Mouse (Mus musculus): ENCODE measurements around the gene Gdpd3. TPM values are rescaled to one million over a fixed set of nuclear protein-coding genes. Genes with fewer than 3 reads are reported as not detected.

Gene Gdpd3
- polyA plus RNA-seq, 1 experiment: 24.4 TPM

DNA sequence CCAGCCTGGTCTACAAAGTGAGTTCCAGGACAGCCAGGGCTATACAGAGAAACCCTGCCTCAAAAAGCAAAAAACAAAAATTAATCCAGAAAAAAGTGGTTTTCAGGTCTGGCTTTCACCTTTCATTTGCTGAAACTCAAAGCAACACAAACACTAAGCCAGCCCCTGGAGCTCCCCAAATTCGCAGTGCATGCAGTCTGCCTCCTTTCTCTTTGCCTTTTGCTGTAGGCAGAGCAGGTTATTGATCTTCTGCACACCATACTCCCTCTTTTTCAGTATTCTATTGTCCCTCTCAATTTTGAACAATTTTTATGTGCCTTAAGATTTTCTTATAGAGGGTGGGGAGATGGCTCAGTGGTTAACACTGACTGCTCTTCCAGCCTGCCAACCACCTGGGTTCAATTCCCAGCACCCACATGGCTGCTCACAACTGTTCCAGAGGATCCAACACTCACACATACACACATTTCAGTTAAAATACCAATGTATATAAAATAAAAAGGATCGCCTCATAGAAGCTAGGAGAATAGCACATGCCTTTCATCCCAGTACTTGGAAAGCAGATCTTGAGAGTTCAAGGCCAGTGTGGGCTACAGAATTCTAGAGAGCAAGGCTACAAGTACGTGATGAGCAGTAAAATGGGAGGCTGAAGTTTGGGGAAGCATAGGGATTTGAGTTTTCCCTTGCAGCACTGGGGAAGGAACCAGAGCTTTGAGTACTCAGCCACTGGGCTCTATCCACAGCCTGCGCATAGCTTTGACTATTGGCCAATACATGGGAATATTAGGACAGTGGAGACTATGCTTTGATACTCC lies 27.5 kb downstream of the Gdpd3 start:
- H3K27ac ChIP-seq (ENCODE audit: insufficient read depth, low read depth, low read length): peak overlapping the region; percentile 28; the same call in 1 of the 2 replicates
- H3K27me3 ChIP-seq (ENCODE audit: control insufficient read depth, insufficient read depth, low read length): no peaks in the 10 kb centered on the region
- peaks cover 41% of the 10 kb centered on the region for H3K36me3 ChIP-seq (ENCODE audit: control insufficient read depth, insufficient read depth, low read length)
- WGBS: 85% methylated on average over 4 of the region's 4 CpGs
- no peak for TF ChIP-seq POLR2A (IDR thresholded peaks at IDR 0.05; ENCODE audit: low read depth, low read length)
- TF ChIP-seq CTCF (IDR thresholded peaks at IDR 0.05; ENCODE audit: extremely low read depth, insufficient read length, insufficient replicate concordance, low read depth, low read length): no peak
- H3K4me3 ChIP-seq (ENCODE audit: low read depth, low read length): no peak overlapping the region
- H3K4me1 ChIP-seq (ENCODE audit: control insufficient read depth, insufficient read depth, insufficient read length, low read length): peaks cover 10% of the 10 kb centered on the region

DNA sequence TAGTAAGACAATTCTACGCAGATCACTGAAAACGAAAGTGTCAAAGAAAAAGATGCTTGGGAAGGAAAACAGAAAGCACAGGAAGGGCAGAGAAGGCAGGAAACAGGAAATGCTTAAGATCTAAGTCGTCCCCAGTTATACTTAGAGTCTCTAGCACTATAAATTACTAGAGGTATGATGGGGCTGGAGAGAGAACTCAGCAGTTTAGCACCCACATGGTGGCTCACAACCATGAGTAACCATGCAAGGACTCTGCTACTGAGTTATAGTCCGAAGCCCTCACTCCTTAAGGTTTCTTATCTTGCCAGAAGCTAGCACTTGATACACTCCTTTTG lies 28.1 kb downstream of the Gdpd3 start:
- TF ChIP-seq POLR2A (IDR thresholded peaks at IDR 0.05; ENCODE audit: low read depth, low read length): no peak
- no peak for TF ChIP-seq CTCF (IDR thresholded peaks at IDR 0.05; ENCODE audit: extremely low read depth, insufficient read length, insufficient replicate concordance, low read depth, low read length)
- no peak overlapping the region for H3K4me3 ChIP-seq (ENCODE audit: low read depth, low read length)
- H3K27me3 ChIP-seq (ENCODE audit: control insufficient read depth, insufficient read depth, low read length): no peaks in the 10 kb centered on the region
- 62% methylated on average over 4 of the region's 4 CpGs for WGBS
- peaks cover 10% of the 10 kb centered on the region for H3K4me1 ChIP-seq (ENCODE audit: control insufficient read depth, insufficient read depth, insufficient read length, low read length)
- no peak overlapping the region for H3K27ac ChIP-seq (ENCODE audit: insufficient read depth, low read depth, low read length)
- H3K36me3 ChIP-seq (ENCODE audit: control insufficient read depth, insufficient read depth, low read length): peaks cover 35% of the 10 kb centered on the region

DNA sequence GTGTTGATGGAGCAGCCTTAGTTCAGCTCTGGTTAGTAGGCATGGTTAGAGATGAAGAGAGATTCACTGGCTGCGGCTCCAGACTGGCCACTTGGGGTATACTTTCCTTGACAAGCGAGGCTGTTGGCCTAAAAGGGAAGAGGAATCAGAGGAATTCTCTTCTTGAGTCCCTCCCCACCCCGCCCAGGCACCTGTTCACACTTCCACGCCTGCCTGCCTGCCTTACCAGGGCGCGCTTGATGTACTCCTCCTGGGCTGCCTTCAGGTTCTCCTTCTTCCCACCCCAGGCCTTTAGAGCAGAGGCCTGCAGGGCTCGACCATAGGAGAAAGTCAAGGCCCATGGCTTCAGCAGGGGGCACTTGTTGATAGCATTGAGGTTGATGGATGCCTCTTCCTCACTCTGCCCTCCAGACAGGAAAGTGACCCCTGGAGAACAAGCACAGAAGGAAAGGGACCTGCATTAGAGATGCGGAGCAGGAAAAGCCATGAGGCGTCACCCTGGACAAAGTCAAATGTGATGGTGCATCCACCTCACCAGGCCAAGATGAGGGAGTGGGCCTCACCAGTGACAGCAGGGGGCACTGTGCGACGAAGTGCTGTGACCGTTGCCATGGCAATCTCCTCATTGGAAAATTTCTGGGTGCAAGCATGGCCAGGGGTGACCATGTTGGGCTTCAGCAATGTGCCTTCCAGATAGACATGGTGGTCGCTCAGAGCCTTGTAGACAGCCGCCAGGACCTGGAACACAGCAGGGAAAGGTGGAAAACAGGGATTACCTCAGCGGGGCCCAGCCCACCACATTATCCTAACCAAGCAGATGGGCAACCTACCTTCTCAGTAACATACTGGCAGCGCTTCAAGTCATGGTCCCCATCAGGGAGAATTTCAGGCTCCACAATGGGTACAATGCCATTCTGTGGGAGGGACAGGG lies 29.5 kb downstream of the Gdpd3 start:
- Histone ChIP-seq H3K4me1 (ENCODE audit: control insufficient read depth, insufficient read depth, insufficient read length, low read length) (peaks cover 16% of the 10 kb centered on the region), H3K27ac (ENCODE audit: insufficient read depth, low read depth, low read length) (no peak overlapping the region), H3K36me3 (ENCODE audit: control insufficient read depth, insufficient read depth, low read length) (peaks cover 26% of the 10 kb centered on the region), H3K27me3 (ENCODE audit: control insufficient read depth, insufficient read depth, low read length) (no peaks in the 10 kb centered on the region), H3K4me3 (ENCODE audit: low read depth, low read length) (no peak overlapping the region)
- WGBS: 89% methylated on average over 16 of the region's 16 CpGs
- TF ChIP-seq CTCF (IDR thresholded peaks at IDR 0.05; ENCODE audit: extremely low read depth, insufficient read length, insufficient replicate concordance, low read depth, low read length) (no peak), POLR2A (IDR thresholded peaks at IDR 0.05; ENCODE audit: low read depth, low read length) (no peak)

DNA sequence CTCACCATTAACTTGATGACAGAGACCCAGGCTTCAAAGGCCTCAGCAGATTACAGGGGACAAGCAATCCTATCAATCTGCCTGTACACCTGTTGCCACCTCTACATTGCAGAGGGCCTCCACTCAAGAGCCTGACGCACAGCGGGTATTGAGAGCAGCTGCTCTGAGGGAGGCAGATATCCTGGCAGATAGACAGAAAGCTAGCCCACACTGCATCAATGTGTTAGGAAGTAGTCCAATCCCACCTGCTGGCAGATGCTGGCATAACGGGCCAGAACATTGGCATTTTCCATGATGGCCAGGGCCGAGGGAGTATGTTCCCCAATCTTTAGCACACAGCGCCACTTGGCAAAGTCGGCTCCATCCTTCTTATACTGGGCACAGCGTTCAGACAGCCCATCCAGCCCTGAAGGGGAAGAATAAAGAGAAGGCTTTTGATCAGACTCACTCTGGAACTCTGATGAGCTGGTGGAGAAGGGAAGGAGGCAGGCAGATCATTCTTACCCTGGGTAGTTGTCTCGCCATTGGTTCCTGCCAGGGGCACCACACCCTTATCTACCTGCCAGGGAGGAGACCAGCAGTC lies 30.3 kb downstream of the Gdpd3 start:
- Histone ChIP-seq H3K27ac (ENCODE audit: insufficient read depth, low read depth, low read length) (no peak overlapping the region), H3K4me1 (ENCODE audit: control insufficient read depth, insufficient read depth, insufficient read length, low read length) (peaks cover 14% of the 10 kb centered on the region), H3K27me3 (ENCODE audit: control insufficient read depth, insufficient read depth, low read length) (no peaks in the 10 kb centered on the region), H3K36me3 (ENCODE audit: control insufficient read depth, insufficient read depth, low read length) (peaks cover 26% of the 10 kb centered on the region), H3K4me3 (ENCODE audit: low read depth, low read length) (no peak overlapping the region)
- WGBS: 66% methylated on average over 8 of the region's 8 CpGs
- TF ChIP-seq CTCF (IDR thresholded peaks at IDR 0.05; ENCODE audit: extremely low read depth, insufficient read length, insufficient replicate concordance, low read depth, low read length) (0 out of 2 replicates have a peak, but pooled peaks have one; percentile 5), POLR2A (IDR thresholded peaks at IDR 0.05; ENCODE audit: low read depth, low read length) (no peak)

DNA sequence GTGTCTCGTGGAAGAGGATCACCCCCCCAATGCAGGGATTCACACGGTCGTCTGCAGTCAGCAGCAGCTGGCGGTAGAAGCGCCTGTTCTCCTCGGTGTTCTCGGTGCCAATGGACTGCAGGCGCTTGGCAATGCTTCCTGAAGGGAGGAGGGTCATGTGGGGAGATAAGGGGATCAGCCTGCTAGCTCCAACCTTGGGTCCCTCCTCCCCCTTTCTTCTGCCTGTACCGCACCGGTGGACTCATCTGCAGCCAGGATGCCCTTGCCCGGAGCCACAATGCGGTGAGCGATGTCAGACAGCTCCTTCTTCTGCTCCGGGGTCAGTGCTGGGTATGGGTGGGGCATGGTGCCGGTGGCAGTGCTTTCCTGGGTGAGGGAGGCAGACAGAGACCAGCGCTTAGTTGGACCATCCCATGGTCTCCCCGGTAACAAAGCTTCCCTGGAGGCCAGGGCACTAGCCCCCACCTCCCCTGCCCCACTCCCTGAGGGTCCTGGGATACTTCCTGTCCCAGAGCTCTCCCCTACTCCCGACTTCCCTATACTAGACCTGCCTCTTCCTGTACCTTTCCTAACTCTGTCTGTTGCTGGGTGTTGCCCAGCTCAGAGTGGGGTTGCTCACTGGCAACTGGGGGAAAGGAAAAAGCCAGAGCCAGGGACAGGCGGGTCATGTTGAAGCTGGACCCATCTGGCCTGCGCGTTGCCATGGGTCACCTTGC lies 31.4 kb downstream of the Gdpd3 start, which contains the start of gene Fam57b:
Gene Fam57b (plus strand): TSS at position 258 of the 716 bp plus-strand sequence.
- no peaks in the 10 kb centered on the region for H3K27me3 ChIP-seq (ENCODE audit: control insufficient read depth, insufficient read depth, low read length)
- H3K4me1 ChIP-seq (ENCODE audit: control insufficient read depth, insufficient read depth, insufficient read length, low read length): peaks cover 14% of the 10 kb centered on the region
- 12% methylated on average over 21 of the region's 21 CpGs for WGBS
- H3K27ac ChIP-seq (ENCODE audit: insufficient read depth, low read depth, low read length): peak within 1 kb of the TSS; percentile 89
- H3K36me3 ChIP-seq (ENCODE audit: control insufficient read depth, insufficient read depth, low read length): peaks cover 26% of the 10 kb centered on the region
- TF ChIP-seq CTCF (IDR thresholded peaks at IDR 0.05; ENCODE audit: extremely low read depth, insufficient read length, insufficient replicate concordance, low read depth, low read length): no peak
- no peak; the same call in 1 of the 2 replicates for TF ChIP-seq POLR2A (IDR thresholded peaks at IDR 0.05; ENCODE audit: low read depth, low read length)
- peak within 1 kb of the TSS; percentile 75 for H3K4me3 ChIP-seq (ENCODE audit: low read depth, low read length)

Data from small intestine, adult 2 months (tissue).